Mouse (Mus musculus) C2C12 (cell line): ENCODE measurements around the gene Cyb5d2.

Source experiments
- CTCF ChIP-seq: IDR thresholded peaks from one replicate; pipeline ENCODE4 v1.5.1; 2011; ENCODE audit not compliant: control insufficient read depth, insufficient read depth, insufficient read length
- MAX ChIP-seq: IDR thresholded peaks from one replicate; pipeline ENCODE4 v1.6.1; 2011; ENCODE audit warnings: mild to moderate bottlenecking, control low read depth
- MYOD1 ChIP-seq: IDR thresholded peaks from one replicate; pipeline ENCODE4 v1.6.1; 2011; ENCODE audit warnings: low read depth; ENCODE audit not compliant: control insufficient read depth, insufficient read length
- MYOG ChIP-seq: IDR thresholded peaks from one replicate; pipeline ENCODE4 v1.6.1; 2011; ENCODE audit not compliant: control insufficient read depth, insufficient read length; ENCODE audit errors: extremely low read depth

DNA sequence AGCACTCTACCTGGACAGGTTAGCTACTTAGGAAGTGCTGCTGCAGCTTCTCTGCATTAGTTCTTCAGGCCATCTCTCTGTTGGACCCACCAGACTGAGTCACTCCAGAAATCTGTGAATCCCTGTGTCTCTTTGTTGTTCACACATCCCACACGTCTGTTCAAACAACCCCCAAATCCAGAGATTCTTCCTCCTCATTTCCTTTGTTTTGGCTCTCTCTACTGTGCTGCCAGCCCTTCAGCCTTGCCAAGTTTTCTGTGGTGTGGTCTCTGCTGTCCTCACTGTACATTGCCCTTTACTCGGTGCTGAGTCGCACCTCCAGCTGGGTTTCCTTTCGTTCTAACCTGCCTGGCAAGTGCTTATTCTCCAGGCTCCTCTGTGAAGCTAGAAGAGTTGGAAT lies 31.7 kb downstream of the Cyb5d2 start:
- TF ChIP-seq CTCF (no peak), MYOG (no peak), MYOD1 (no peak), MAX (no peak)
